Mouse (Mus musculus): Measurements from ENCODE around the gene Ap1s1. TPM values are rescaled to one million over a fixed set of nuclear protein-coding genes. Genes with fewer than 3 reads are reported as not detected.
A peak's percentile ranks its signal among the peaks of the same experiment; 100 is the strongest.

Ap1s1 gene
- total and polyA plus RNA-seq, 2 experiments from 2014 or later, result 105 to 335 TPM

- Histone ChIP-seq H3K9me3 (ENCODE audit: low read length) (no peaks in the 10 kb centered on the region), H3K36me3 (ENCODE audit: insufficient read depth) (no peaks in the 10 kb centered on the region), H3K4me3 (ENCODE audit: low read depth, low read length) (no peak overlapping the region), H3K4me1 (ENCODE audit: insufficient read depth) (no peaks in the 10 kb centered on the region), H3K27me3 (ENCODE audit: insufficient read depth, low read length) (no peaks in the 10 kb centered on the region), H3K9ac (no peak overlapping the region), H3K4me2 (ENCODE audit: low read depth) (no peak overlapping the region), H3K27ac (ENCODE audit: low read depth, low read length) (no peak overlapping the region)
- 72% methylated on average over 8 of the region's 8 CpGs for WGBS
- TF ChIP-seq CTCF (IDR thresholded peaks at IDR 0.05; ENCODE audit: low read depth), result no peak
- DNase-seq (no peak), ATAC-seq (no peak)
Observed at GRCm38 (mm10) chr5:137065923-137066322, 20.0 kb upstream of the Ap1s1 start.

- Histone ChIP-seq H3K36me3 (ENCODE audit: insufficient read depth) (no peaks in the 10 kb centered on the region), H3K9me3 (ENCODE audit: low read length) (no peaks in the 10 kb centered on the region), H3K27me3 (ENCODE audit: insufficient read depth, low read length) (no peaks in the 10 kb centered on the region), H3K4me3 (ENCODE audit: low read depth, low read length) (no peak overlapping the region), H3K4me1 (ENCODE audit: insufficient read depth) (no peaks in the 10 kb centered on the region), H3K9ac (no peak overlapping the region), H3K27ac (ENCODE audit: low read depth, low read length) (no peak overlapping the region), H3K4me2 (ENCODE audit: low read depth) (no peak overlapping the region)
- ATAC-seq (no peak), DNase-seq (no peak)
- WGBS, result 67% methylated on average over 6 of the region's 6 CpGs
- TF ChIP-seq CTCF (IDR thresholded peaks at IDR 0.05; ENCODE audit: low read depth), result no peak
Observed at GRCm38 (mm10) chr5:137065454-137065853, 19.5 kb upstream of the Ap1s1 start.

GRCm38 (mm10) chr5:137062601-137063000, 16.7 kb upstream of the Ap1s1 start:
- DNase-seq (no peak), ATAC-seq (no peak)
- Histone ChIP-seq H3K27ac (ENCODE audit: low read depth, low read length) (no peak overlapping the region), H3K9me3 (ENCODE audit: low read length) (no peaks in the 10 kb centered on the region), H3K9ac (no peak overlapping the region), H3K36me3 (ENCODE audit: insufficient read depth) (no peaks in the 10 kb centered on the region), H3K4me1 (ENCODE audit: insufficient read depth) (no peaks in the 10 kb centered on the region), H3K4me3 (ENCODE audit: low read depth, low read length) (no peak overlapping the region), H3K27me3 (ENCODE audit: insufficient read depth, low read length) (no peaks in the 10 kb centered on the region), H3K4me2 (ENCODE audit: low read depth) (no peak overlapping the region)
- no peak for TF ChIP-seq CTCF (IDR thresholded peaks at IDR 0.05; ENCODE audit: low read depth)
- WGBS, result 90% methylated on average over 5 of the region's 5 CpGs

GRCm38 (mm10) chr5:137061809-137062481, 16.0 kb upstream of the Ap1s1 start:
- no peak for ATAC-seq
- WGBS, result 25% methylated on average over 11 of the region's 12 CpGs

GRCm38 (mm10) chr5:137054873-137055272, 8.9 kb upstream of the Ap1s1 start:
- Histone ChIP-seq H3K9ac (no peak overlapping the region), H3K4me1 (ENCODE audit: insufficient read depth) (no peaks in the 10 kb centered on the region), H3K4me2 (ENCODE audit: low read depth) (no peak overlapping the region), H3K27ac (ENCODE audit: low read depth, low read length) (no peak overlapping the region), H3K4me3 (ENCODE audit: low read depth, low read length) (no peak overlapping the region), H3K36me3 (ENCODE audit: insufficient read depth) (no peaks in the 10 kb centered on the region), H3K9me3 (ENCODE audit: low read length) (no peaks in the 10 kb centered on the region), H3K27me3 (ENCODE audit: insufficient read depth, low read length) (no peaks in the 10 kb centered on the region)
- TF ChIP-seq CTCF (IDR thresholded peaks at IDR 0.05; ENCODE audit: low read depth), result no peak
- no peak for ATAC-seq
- 85% methylated on average over 5 of the region's 5 CpGs for WGBS
- no peak for DNase-seq

More at GRCm38 (mm10) chr5:137061809-137062481, 16.0 kb upstream of the Ap1s1 start:
- Histone ChIP-seq H3K4me2 (ENCODE audit: low read depth) (no peak overlapping the region), H3K27me3 (ENCODE audit: insufficient read depth, low read length) (no peaks in the 10 kb centered on the region), H3K9me3 (ENCODE audit: low read length) (no peaks in the 10 kb centered on the region), H3K4me1 (ENCODE audit: insufficient read depth) (no peaks in the 10 kb centered on the region), H3K4me3 (ENCODE audit: low read depth, low read length) (no peak overlapping the region), H3K27ac (ENCODE audit: low read depth, low read length) (no peak overlapping the region), H3K36me3 (ENCODE audit: insufficient read depth) (no peaks in the 10 kb centered on the region), H3K9ac (no peak overlapping the region)
- peak; percentile 41; the same call in 1 of the 2 replicates for TF ChIP-seq CTCF (IDR thresholded peaks at IDR 0.05; ENCODE audit: low read depth)
- no peak for DNase-seq

GRCm38 (mm10) chr5:137054299-137054698, 8.4 kb upstream of the Ap1s1 start:
- WGBS, result 87% methylated on average over 7 of the region's 7 CpGs
- H3K4me1 ChIP-seq (ENCODE audit: insufficient read depth), result no peaks in the 10 kb centered on the region
- DNase-seq, result no peak
- no peak overlapping the region for H3K27ac ChIP-seq (ENCODE audit: low read depth, low read length)
- H3K4me2 ChIP-seq (ENCODE audit: low read depth), result no peak overlapping the region
- H3K4me3 ChIP-seq (ENCODE audit: low read depth, low read length), result no peak overlapping the region
- H3K36me3 ChIP-seq (ENCODE audit: insufficient read depth), result no peaks in the 10 kb centered on the region
- H3K9me3 ChIP-seq (ENCODE audit: low read length), result no peaks in the 10 kb centered on the region
- no peak for TF ChIP-seq CTCF (IDR thresholded peaks at IDR 0.05; ENCODE audit: low read depth)
- ATAC-seq, result no peak
- H3K27me3 ChIP-seq (ENCODE audit: insufficient read depth, low read length), result no peaks in the 10 kb centered on the region
- no peak overlapping the region for H3K9ac ChIP-seq

GRCm38 (mm10) chr5:137051914-137052505, 6.1 kb upstream of the Ap1s1 start:
- Histone ChIP-seq H3K27me3 (ENCODE audit: insufficient read depth, low read length) (no peaks in the 10 kb centered on the region), H3K36me3 (ENCODE audit: insufficient read depth) (no peaks in the 10 kb centered on the region), H3K4me2 (ENCODE audit: low read depth) (no peak overlapping the region), H3K9ac (no peak overlapping the region), H3K4me3 (ENCODE audit: low read depth, low read length) (no peak overlapping the region), H3K4me1 (ENCODE audit: insufficient read depth) (no peaks in the 10 kb centered on the region), H3K9me3 (ENCODE audit: low read length) (no peaks in the 10 kb centered on the region), H3K27ac (ENCODE audit: low read depth, low read length) (no peak overlapping the region)
- ATAC-seq, result no peak
- 88% methylated on average over 5 of the region's 5 CpGs for WGBS
- DNase-seq, result no peak
- no peak for TF ChIP-seq CTCF (IDR thresholded peaks at IDR 0.05; ENCODE audit: low read depth)

Data from forebrain, postnatal 0 days (tissue).